Mouse (Mus musculus) forebrain, embryonic 15.5 days (tissue): Measurements from ENCODE around the gene Espn. TPM values are rescaled to one million over a fixed set of nuclear protein-coding genes. Genes with fewer than 3 reads are reported as not detected.

ENCODE experiments used
- ATAC-seq: fragments of 200-750 bp; cut with Nextera tagmentation; replicated peaks from 2 replicates; pipeline ENCODE4 v1.8.0; 2017; ENCODE audit warnings: mild to moderate bottlenecking, moderate TSS enrichment, moderate library complexity
- H3K27ac ChIP-seq: fragments of 300-500 bp; sonication (generic); replicated peaks from 2 replicates; pipeline ENCODE4 v1.5.1; 2015; ENCODE audit warnings: mild to moderate bottlenecking, inconsistent platforms
- H3K27me3 ChIP-seq: fragments of 300-500 bp; sonication (generic); 2 replicates; pipeline ENCODE4 v1.6.1; 2015; ENCODE audit warnings: inconsistent platforms
- H3K36me3 ChIP-seq: fragments of 300-500 bp; sonication (generic); 2 replicates; pipeline ENCODE4 v1.6.1; 2015; ENCODE audit warnings: mild to moderate bottlenecking, inconsistent platforms
- H3K4me1 ChIP-seq: fragments of 300-500 bp; sonication (generic); 2 replicates; pipeline ENCODE4 v1.6.1; 2015; ENCODE audit warnings: inconsistent platforms
- H3K4me2 ChIP-seq: fragments of 300-500 bp; sonication (generic); replicated peaks from 2 replicates; pipeline ENCODE4 v1.6.1; 2015; ENCODE audit warnings: mild to moderate bottlenecking, inconsistent platforms
- H3K4me3 ChIP-seq: fragments of 300-500 bp; sonication (generic); 2 replicates; pipeline ENCODE4 v1.5.1; 2015; ENCODE audit warnings: mild to moderate bottlenecking, inconsistent platforms
- H3K9ac ChIP-seq: fragments of 300-500 bp; sonication (generic); replicated peaks from 2 replicates; pipeline ENCODE4 v1.6.1; 2015; ENCODE audit warnings: mild to moderate bottlenecking, inconsistent platforms
- H3K9me3 ChIP-seq: fragments of 300-500 bp; sonication (generic); 2 replicates; pipeline ENCODE4 v1.6.1; 2016; ENCODE audit warnings: inconsistent platforms
- WGBS: fragments of 180-500 bp; shearing (Covaris S2); methylation state at CpG from one replicate; pipeline ENCODE4 v1.1.7; 2015; ENCODE audit warnings: mixed read lengths; 5-methylcytosine and 5-hydroxymethylcytosine counted together
- polyA plus RNA-seq: library from polyadenylated mRNA; unstranded; fragments of >200 nt; fragmentation: Nextera tagmentation; extraction: Ambion mirVana; gene quantifications from 2 replicates; pipeline ENCODE4 v1.2.1, GENCODE M21; 2015

Espn gene
- polyA plus RNA-seq, 1 experiment from 2014 or later: 0.10 TPM

DNA sequence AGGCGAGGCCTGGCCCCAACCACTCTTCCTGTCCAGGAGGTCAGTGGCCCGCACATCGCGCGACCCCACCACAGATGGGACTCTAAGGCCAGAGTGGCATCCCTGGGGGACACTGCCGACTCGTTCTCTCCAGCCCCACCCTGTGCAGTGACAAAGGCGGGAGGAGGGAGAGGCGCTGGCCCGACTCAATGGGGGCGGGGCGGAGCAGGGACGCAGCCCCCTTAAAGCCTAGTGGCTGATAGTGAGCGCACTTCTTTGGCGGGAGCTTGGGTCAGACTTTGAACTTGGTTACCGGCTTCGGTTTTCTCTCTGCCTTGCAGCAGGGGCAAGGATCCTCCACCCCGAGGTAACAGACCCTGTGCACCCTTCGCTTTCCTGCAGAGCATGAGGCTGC, 7.1 kb upstream of the Espn start:
- Histone ChIP-seq H3K36me3 (no peaks in the 10 kb centered on the region), H3K9me3 (no peaks in the 10 kb centered on the region), H3K9ac (no peak overlapping the region), H3K4me3 (no peak overlapping the region), H3K4me2 (no peak overlapping the region), H3K27me3 (peaks cover 56% of the 10 kb centered on the region), H3K27ac (no peak overlapping the region), H3K4me1 (peaks cover 16% of the 10 kb centered on the region)
- ATAC-seq: no peak
- 1% methylated on average over 19 of the region's 19 CpGs for WGBS

DNA sequence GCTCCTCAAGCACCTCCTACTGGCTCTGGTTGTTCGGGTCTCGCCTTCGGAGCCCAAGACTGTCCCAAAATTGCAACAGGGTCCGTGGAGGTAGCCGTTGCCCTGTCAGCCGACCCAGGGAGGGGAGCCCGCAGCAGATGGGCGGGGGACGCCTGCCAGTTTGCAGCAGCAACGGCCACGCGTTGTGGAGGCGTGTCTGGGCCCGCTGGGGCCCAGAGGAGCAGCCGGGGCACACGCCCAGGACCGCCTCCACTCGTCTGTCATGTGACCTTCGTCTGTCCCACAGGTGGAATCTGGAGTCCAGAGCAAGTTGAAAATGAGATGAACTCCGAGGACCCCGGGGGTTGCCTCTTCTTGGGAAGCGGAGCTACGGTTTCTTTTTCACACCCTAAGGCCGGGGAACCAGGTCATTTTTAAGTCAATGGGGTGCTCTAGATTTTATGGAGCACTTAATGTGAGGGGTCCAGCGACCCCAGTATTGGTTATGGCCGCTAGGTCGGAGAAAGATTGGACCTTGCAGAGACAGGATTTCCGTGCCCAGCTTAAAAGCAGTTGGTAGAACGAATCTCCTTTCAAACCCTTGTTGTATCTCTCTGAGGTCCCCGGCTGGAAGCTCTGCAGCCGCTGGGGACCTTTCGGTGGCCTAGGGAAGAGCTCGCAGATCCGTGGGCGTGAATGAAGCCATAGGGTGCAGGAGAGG, 6.6 kb upstream of the Espn start, which contains the start of gene Hes2:
Gene Hes2 (plus strand): TSS at position 283 of the 700 bp plus-strand sequence.
- Histone ChIP-seq H3K36me3 (no peaks in the 10 kb centered on the region), H3K4me3 (no peak within 1 kb of the TSS), H3K9me3 (no peaks in the 10 kb centered on the region), H3K27me3 (peaks cover 62% of the 10 kb centered on the region), H3K4me1 (peaks cover 19% of the 10 kb centered on the region), H3K9ac (no peak within 1 kb of the TSS), H3K4me2 (0 out of 2 replicates have a peak within 1 kb of the TSS, but pooled peaks have one; percentile 11), H3K27ac (no peak within 1 kb of the TSS)
- 3% methylated on average over 35 of the region's 35 CpGs for WGBS
- ATAC-seq: no peak

DNA sequence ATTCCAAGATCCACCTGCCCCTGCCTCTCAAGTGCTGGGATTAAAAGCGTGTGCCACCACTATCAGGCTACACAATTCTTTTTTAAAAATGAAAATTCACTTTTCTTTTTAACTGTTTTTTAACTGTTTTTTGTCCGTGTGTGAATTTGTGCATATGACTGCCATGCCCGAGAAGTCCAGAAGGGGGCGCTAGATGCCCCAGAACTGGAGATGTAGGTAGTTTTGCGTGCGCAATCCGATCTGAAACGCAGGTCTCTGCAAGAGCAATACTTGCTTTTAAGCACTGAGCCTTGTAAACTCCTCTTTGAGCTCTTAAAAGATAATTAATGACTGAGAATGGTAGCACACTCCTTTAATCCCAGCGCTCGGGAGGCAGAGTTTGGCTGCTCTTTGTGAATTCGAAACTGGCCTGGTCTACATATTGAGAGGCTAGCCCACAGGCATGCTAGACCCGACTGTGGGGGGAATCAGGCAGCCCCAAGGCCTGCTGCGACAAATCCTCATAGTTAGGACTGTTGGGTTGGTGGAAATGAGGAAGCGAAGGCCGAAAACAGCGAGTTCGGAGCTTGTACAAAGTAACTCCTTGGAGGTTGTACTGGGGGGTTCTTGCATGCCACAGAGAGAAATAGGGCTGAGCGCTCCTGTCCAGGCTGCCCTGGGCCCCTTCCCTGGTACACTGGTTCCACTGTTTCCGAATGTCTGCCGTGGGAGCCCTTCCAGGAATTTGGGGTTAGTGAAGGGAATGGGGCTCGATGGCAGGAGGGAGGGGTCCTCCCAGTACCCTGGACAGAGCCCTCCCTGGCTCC, 5.8 kb upstream of the Espn start:
- WGBS: 13% methylated on average over 21 of the region's 21 CpGs
- Histone ChIP-seq H3K27ac (no peak overlapping the region), H3K9ac (no peak overlapping the region), H3K4me3 (no peak overlapping the region), H3K27me3 (peaks cover 68% of the 10 kb centered on the region), H3K4me1 (peaks cover 23% of the 10 kb centered on the region), H3K4me2 (0 out of 2 replicates have a peak overlapping the region, but pooled peaks have one; percentile 11), H3K9me3 (no peaks in the 10 kb centered on the region), H3K36me3 (no peaks in the 10 kb centered on the region)
- ATAC-seq: no peak

DNA sequence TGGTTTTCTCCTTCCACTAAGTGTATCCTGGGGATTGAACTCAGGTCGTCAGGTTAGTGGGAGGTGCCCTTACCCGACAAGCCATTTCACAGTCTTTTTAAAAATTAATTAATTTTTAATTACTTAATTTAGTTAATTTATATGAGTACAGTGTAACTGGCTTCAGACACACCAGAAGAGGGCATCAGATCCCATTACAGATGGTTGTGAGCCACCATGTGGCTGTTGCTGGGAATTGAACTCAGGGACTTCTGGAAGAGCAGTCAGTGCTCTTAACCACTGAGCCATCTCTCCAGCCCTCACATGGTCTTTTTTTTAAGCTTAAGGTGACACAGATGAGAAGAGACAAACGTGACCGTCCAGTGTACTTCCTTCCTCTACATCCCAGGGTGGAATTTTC, 2.8 kb upstream of the Espn start:
- no peak overlapping the region for H3K27ac ChIP-seq
- H3K4me2 ChIP-seq: no peak overlapping the region
- peaks cover 32% of the 10 kb centered on the region for H3K4me1 ChIP-seq
- no peaks in the 10 kb centered on the region for H3K9me3 ChIP-seq
- no peak for ATAC-seq
- H3K4me3 ChIP-seq: no peak overlapping the region
- 67% methylated on average over 4 of the region's 4 CpGs for WGBS
- H3K27me3 ChIP-seq: peaks cover 75% of the 10 kb centered on the region
- H3K36me3 ChIP-seq: no peaks in the 10 kb centered on the region
- no peak overlapping the region for H3K9ac ChIP-seq

DNA sequence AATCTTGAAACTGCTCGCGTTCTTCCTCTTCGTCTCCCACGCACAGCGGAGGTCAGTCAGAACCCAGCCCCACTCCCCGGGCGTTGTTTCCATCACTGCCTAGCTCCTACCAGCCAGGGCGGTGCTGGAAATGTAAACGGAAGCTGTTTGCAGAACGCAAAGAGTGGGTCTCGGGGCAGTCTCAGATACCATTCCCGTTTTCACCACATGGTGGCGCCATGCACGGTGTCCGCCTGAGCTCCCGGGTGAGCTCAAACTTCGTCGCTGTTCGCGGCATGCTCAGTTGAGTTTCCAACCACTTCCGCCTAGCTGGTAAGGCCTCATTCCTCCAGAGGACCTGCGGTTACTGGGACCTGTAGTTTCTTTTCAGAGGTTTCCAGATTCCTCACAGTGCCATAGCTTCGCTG, 1.6 kb upstream of the Espn start:
- H3K4me2 ChIP-seq: peak overlapping the region; percentile 33
- H3K27ac ChIP-seq: no peak overlapping the region
- no peaks in the 10 kb centered on the region for H3K36me3 ChIP-seq
- WGBS: 3% methylated on average over 23 of the region's 23 CpGs
- ATAC-seq: no peak
- peak overlapping the region; percentile 15 for H3K4me3 ChIP-seq
- H3K9me3 ChIP-seq: no peaks in the 10 kb centered on the region
- no peak overlapping the region for H3K9ac ChIP-seq
- H3K4me1 ChIP-seq: peaks cover 22% of the 10 kb centered on the region
- peaks cover 70% of the 10 kb centered on the region for H3K27me3 ChIP-seq

DNA sequence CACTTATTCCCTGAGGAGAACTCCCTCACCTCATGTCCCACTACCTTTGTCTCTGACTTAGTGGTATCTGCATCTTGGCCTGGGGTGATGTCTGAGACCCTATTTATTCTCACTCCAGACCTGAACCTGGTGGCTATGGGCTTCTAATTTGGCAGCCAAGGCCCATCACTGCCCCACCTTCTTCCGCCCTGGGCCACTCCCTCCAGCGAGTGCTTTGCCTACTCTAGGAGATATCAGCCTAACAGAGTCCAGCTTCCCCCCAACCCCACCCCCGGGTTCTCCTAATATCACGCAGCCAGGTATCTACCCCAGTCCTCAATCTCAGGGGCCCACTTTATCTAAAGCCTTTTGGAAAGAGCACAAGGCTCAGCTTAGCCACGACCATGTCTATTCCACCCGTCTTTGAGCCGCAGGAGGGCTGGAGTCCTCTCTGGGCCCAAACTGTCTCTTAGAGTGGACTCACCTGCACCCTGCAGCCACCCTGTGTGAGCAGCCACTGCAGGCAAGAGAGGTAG, 663 bp downstream of the Espn start:
- Histone ChIP-seq H3K4me1 (peaks cover 16% of the 10 kb centered on the region), H3K4me2 (peak overlapping the region; percentile 35), H3K9me3 (no peaks in the 10 kb centered on the region), H3K9ac (no peak overlapping the region), H3K27ac (no peak overlapping the region), H3K36me3 (no peaks in the 10 kb centered on the region), H3K4me3 (peak overlapping the region; percentile 27), H3K27me3 (peaks cover 53% of the 10 kb centered on the region)
- no peak for ATAC-seq
- WGBS: 23% methylated on average over 7 of the region's 7 CpGs

DNA sequence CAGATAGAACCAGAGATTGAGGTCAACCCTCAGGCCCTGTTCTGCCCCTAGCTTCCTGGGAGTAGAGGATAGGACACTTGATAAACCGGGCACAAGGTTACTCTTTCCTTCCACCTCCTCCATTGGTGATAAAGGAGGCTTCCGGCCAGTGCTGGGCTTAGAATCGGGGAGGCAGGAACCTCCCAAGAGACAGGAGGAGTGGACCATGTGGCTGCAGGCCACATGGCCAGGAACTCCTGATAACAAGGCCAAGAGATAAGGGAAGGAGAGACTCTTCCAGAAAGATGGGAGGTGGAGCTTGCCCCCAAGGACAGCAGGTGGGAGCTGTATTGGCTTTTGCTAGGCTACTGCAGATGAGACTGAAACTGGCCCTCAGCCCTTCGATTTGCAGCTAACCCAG, 1.6 kb downstream of the Espn start:
- Histone ChIP-seq H3K27me3 (peaks cover 51% of the 10 kb centered on the region), H3K36me3 (no peaks in the 10 kb centered on the region), H3K9ac (no peak overlapping the region), H3K4me1 (peaks cover 16% of the 10 kb centered on the region), H3K4me2 (no peak overlapping the region), H3K27ac (no peak overlapping the region), H3K4me3 (no peak overlapping the region), H3K9me3 (no peaks in the 10 kb centered on the region)
- 79% methylated on average over 4 of the region's 4 CpGs for WGBS
- no peak for ATAC-seq

DNA sequence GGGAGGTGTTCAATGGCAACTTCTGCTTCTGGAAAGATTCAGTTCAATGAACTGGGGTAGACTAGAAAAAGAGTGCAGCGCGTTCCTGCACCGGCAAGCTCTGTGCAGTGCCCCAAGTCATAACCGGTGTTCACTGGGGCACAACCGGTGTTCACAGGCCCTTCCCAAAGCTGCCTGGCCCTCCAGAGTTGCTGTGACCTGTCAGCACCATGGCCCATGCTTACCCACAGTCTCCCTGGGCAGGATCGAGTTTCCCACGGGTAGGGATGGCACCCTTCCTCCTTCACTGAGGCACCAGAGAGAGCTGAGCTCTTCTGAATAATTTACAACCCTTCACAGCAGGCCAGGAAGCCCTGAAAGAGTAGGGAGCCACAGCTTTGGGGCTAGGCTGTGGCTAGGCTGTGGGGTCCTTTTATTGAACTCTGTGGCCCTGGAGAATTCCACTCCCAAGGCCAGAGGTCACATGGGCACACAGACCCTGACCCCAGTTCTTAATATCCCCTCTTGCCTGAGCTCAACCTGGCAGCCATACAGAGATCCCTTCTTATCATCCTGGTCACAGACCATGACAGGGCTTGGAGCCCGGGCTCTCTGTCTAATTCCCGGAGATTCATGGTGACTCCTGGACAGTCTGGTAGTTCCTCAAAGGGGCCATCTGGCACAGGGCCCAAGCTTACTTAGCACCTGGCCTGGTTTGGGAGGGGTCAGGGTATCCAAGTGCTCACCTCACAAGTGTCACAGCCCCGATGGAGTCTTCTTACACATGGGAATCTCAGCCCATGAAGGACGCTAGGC, 5.9 kb downstream of the Espn start:
- no peak overlapping the region for H3K27ac ChIP-seq
- no peak overlapping the region for H3K4me3 ChIP-seq
- no peak for ATAC-seq
- no peaks in the 10 kb centered on the region for H3K9me3 ChIP-seq
- WGBS: 75% methylated on average over 11 of the region's 11 CpGs
- no peaks in the 10 kb centered on the region for H3K36me3 ChIP-seq
- H3K9ac ChIP-seq: no peak overlapping the region
- peaks cover 19% of the 10 kb centered on the region for H3K27me3 ChIP-seq
- no peak overlapping the region for H3K4me2 ChIP-seq
- H3K4me1 ChIP-seq: peaks cover 5% of the 10 kb centered on the region; the same call in 1 of the 2 replicates

DNA sequence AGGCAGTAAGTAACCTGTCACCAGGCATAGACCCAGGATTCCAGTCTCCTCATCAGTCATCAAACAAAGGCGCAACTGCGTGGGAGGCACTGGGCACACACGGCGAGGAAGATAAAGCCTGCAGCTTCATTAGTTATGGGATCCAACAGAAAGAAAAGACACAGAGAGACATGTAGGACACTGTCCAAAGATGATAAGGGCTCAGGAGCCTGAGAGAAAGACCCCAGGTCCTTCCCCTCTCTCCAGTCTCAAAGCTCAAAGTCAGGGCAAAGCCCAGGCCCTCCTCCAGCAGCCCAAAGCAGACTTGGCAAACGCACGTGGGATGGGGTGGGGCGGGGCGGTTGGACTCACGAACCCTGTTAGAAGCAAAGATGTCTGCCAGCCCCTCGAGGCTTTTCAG, 6.7 kb downstream of the Espn start:
- Histone ChIP-seq H3K27ac (no peak overlapping the region), H3K4me3 (no peak overlapping the region), H3K4me2 (no peak overlapping the region), H3K36me3 (no peaks in the 10 kb centered on the region), H3K4me1 (peaks cover 5% of the 10 kb centered on the region; the same call in 1 of the 2 replicates), H3K9me3 (no peaks in the 10 kb centered on the region), H3K9ac (no peak overlapping the region), H3K27me3 (peaks cover 14% of the 10 kb centered on the region)
- no peak for ATAC-seq
- WGBS: 72% methylated on average over 10 of the region's 10 CpGs

DNA sequence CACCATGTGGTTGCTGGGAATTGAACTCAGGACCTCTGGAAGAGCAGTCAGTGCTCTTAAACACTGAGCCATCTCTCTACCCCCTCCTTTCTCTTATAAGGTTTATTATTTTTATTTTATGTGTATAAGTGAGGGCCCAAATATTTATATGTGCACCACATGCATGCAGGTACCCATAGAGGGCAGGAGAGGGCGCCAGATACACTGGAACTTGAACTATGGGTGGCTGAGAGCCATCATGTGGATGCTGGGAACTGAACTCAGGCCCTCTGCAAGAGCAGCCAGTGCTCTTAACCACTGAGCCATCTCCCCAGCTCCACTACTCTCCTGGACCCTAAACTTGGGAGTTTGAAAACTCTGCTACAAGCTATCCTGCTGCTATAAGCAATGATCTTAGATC, 8.5 kb downstream of the Espn start:
- Histone ChIP-seq H3K4me3 (no peak overlapping the region), H3K36me3 (no peaks in the 10 kb centered on the region), H3K4me2 (no peak overlapping the region), H3K27ac (no peak overlapping the region), H3K9me3 (no peaks in the 10 kb centered on the region), H3K4me1 (peaks cover 8% of the 10 kb centered on the region), H3K9ac (no peak overlapping the region), H3K27me3 (peaks cover 13% of the 10 kb centered on the region)
- 17% methylated on average over 1 of the region's 1 CpGs for WGBS
- no peak for ATAC-seq

DNA sequence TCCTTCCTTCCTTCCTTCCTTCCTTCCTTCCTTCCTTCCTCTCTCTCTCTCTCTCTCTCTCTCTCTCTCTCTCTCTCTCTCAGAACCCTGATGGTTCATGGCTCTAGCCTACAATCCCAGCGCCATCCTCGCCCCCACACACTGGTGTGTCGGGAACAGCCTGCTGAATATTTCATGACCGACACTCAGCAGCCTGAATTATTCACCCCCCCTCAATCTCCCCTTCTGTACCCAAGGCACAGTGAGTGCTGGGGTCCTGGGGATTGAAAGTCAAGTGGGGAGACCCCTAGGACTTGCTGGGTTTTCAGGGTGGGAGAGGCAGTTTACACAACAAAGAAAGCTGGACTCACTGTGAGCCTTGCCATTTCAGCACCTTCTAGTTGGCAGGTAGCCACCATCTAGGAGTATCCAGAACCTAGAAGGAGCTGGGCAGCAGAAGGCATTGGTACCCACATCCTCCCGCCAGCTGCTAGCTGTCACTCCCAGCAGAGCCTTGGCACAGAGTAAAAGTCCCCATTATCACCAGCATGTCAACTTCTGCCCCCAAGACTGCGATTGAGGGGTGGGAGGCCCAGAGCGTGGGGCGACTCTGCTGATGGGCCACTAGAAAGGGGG, 10.5 kb downstream of the Espn start:
- peaks cover 13% of the 10 kb centered on the region for H3K4me1 ChIP-seq
- WGBS: 40% methylated on average over 8 of the region's 8 CpGs
- no peak overlapping the region for H3K4me3 ChIP-seq
- no peak overlapping the region for H3K4me2 ChIP-seq
- no peaks in the 10 kb centered on the region for H3K9me3 ChIP-seq
- H3K27ac ChIP-seq: no peak overlapping the region
- no peak overlapping the region for H3K9ac ChIP-seq
- H3K36me3 ChIP-seq: no peaks in the 10 kb centered on the region
- ATAC-seq: no peak
- peaks cover 21% of the 10 kb centered on the region for H3K27me3 ChIP-seq
